Mouse (Mus musculus) Muller cell, postnatal 12 days (primary cell): ENCODE data around the gene Adamts3.

Experiments used
- DNase-seq: peaks from one replicate; pipeline ENCODE4 v3.0.0-alpha.2; 2015; ENCODE audit errors: inconsistent ontology term

Adamts3 gene

GRCm38 (mm10) chr5:89816610-89817009, 66.5 kb downstream of the Adamts3 start:
- no peak for DNase-seq

GRCm38 (mm10) chr5:89814552-89814951, 68.6 kb downstream of the Adamts3 start:
- no peak for DNase-seq

DNA sequence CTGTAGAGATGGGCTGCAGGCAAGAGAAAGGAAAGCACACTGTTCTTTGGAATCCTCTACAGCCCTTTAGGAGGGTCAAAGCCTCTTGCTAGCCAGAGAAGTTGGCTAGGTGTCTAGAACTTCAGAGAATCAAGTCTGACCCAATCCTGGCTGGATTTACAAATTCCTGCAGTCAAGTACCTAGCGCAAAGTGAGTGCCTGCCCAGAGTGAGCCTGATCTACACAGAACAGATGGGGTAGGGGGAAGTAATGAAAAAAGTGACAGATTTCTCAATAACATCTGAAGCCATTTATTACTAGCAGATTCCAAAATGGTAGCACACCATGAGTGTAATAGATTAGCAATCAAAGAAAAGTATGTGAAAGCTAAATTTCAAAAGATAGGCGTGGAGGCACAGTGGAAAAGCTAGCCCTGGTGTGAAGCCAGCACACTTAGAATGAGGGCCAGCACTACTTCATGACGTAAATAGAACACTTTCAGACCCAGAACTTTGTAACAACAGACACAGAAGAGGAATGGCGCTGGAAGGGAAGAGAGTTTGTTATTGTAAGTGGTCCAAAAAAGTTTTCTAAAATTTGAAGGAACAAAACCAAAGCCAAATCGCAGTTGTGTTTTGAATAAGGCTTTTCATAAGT, 82.8 kb downstream of the Adamts3 start:
- no peak for DNase-seq

- DNase-seq: no peak
Measured at GRCm38 (mm10) chr5:89793706-89794105, 89.4 kb downstream of the Adamts3 start.

GRCm38 (mm10) chr5:89784635-89785034, 98.5 kb downstream of the Adamts3 start:
- no peak for DNase-seq

- DNase-seq: no peak
Measured at GRCm38 (mm10) chr5:89779823-89780222, 103.3 kb downstream of the Adamts3 start.

GRCm38 (mm10) chr5:89778610-89779009, 104.5 kb downstream of the Adamts3 start:
- peak; percentile 28 for DNase-seq

GRCm38 (mm10) chr5:89777411-89777810, 105.7 kb downstream of the Adamts3 start:
- no peak for DNase-seq

GRCm38 (mm10) chr5:89770655-89771355, 112.3 kb downstream of the Adamts3 start:
- DNase-seq: no peak

DNA sequence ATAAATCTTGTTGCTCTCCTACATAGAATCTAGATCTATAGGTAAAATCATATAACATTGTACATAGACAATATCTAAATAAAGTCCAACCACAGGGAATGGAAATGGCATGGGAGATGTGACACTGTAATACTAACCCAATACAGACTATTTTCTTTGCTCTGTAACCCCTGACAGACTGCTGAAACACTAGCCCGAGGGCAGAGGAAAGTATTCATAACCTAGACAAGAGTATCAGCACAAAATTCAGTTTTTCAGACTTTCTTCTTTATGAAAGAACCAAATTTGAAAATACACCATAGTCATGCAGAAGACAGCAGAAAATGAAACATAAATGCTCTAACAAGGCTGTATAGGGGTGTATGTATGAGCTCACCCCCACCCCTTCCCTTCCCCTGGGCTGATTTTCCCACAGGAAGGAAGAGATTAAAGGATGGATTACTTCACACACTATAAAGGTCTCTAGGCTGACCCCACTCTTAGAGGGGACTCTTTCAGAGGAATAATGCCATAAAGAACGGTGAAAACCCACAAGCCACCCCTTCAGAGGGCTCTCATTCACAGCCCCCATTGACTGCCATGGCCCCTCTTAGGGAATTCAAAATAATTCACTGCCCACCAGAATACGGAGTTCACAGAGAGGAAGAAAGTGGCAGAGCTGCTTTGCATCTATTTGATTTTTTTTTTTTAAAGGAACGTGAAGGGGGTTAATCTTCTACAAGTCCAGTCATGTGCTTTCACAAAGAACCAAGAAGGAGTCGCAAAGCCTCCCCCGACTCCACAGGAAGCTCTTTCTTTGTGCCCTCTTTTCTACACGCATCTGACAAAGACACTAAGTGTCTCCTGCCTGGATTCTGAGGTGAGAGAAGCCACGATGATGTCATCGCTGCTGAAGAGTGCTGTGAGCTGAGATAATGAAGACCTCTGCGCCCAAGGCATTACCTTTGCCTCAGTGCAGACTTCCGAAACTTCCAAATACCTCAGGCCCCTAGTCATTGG, 119.6 kb downstream of the Adamts3 start:
- DNase-seq: peak; percentile 57

DNA sequence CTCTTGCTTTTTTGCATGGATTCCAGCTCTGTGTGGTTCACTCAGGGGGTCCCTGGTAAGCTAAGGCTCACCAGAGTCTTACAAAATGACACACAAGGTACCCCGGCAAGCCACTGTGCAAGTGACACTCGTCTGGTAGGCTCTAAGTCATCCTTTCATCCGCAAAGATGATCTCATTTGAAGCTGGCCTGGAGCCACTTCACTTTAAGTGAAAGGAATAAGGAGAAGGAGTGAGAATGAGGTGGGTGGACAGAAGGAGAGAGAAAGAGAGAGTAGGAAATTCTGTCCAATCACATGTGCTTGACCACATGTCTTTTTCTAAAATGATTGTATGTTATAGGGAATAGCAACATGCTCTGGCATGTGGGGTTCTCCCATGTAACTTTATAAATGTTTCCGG, 122.8 kb downstream of the Adamts3 start:
- DNase-seq: no peak

GRCm38 (mm10) chr5:89751836-89752235, 131.3 kb downstream of the Adamts3 start:
- no peak for DNase-seq

DNA sequence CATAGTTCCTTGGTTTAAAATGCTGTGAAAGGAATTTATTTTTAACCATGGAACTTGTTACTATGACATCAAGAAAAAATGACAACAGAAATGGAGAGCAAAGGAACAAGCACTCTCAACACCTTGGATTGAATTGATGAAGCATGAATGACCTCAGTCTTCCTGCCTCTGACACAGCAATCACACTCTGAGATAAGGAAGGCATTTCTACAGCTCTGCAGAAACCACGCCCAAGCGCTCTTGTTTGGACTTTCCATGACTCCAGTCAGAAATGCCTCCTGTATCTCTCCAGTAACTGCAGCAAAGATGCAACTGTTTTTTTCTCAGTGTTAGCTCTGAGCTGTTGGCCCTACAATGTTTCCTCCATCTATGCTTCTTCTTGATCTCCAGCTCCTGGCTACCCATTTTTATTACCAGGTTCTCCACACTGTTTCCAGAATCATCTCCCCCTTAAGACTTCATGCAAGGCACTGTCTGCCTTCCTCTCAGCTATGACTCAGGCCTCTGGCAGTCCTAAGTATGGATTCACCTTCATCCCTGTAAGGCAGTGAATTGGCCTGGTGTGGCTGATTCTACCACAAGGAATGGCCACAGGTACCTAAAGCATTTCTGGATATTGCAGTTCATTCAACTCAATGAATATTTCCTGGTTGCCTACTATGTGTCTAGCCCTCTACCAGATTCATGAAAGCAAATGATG, 134.8 kb downstream of the Adamts3 start:
- no peak for DNase-seq

GRCm38 (mm10) chr5:89747149-89747659, 135.9 kb downstream of the Adamts3 start:
- DNase-seq: no peak

GRCm38 (mm10) chr5:89745112-89745511, 138.0 kb downstream of the Adamts3 start:
- no peak for DNase-seq

- no peak for DNase-seq
Measured at GRCm38 (mm10) chr5:89734759-89735158, 148.4 kb downstream of the Adamts3 start.

GRCm38 (mm10) chr5:89730411-89730810, 152.7 kb downstream of the Adamts3 start:
- DNase-seq: no peak

GRCm38 (mm10) chr5:89728117-89728516, 155.0 kb downstream of the Adamts3 start:
- DNase-seq: no peak

GRCm38 (mm10) chr5:89727497-89728057, 155.6 kb downstream of the Adamts3 start:
- no peak for DNase-seq

GRCm38 (mm10) chr5:89714552-89714951, 168.6 kb downstream of the Adamts3 start:
- DNase-seq: no peak
